Mouse (Mus musculus) forebrain, embryonic 15.5 days (tissue): ENCODE measurements around the gene E2f3. TPM values are rescaled to one million over a fixed set of nuclear protein-coding genes. Genes with fewer than 3 reads are reported as not detected.

ENCODE experiments used
- ATAC-seq: fragments of 200-750 bp; cut with Nextera tagmentation; replicated peaks from 2 replicates; pipeline ENCODE4 v1.8.0; 2017; ENCODE audit warnings: mild to moderate bottlenecking, moderate TSS enrichment, moderate library complexity
- H3K27ac ChIP-seq: fragments of 300-500 bp; sonication (generic); replicated peaks from 2 replicates; pipeline ENCODE4 v1.5.1; 2015; ENCODE audit warnings: mild to moderate bottlenecking, inconsistent platforms
- H3K27me3 ChIP-seq: fragments of 300-500 bp; sonication (generic); 2 replicates; pipeline ENCODE4 v1.6.1; 2015; ENCODE audit warnings: inconsistent platforms
- H3K36me3 ChIP-seq: fragments of 300-500 bp; sonication (generic); 2 replicates; pipeline ENCODE4 v1.6.1; 2015; ENCODE audit warnings: mild to moderate bottlenecking, inconsistent platforms
- H3K4me1 ChIP-seq: fragments of 300-500 bp; sonication (generic); 2 replicates; pipeline ENCODE4 v1.6.1; 2015; ENCODE audit warnings: inconsistent platforms
- H3K4me2 ChIP-seq: fragments of 300-500 bp; sonication (generic); replicated peaks from 2 replicates; pipeline ENCODE4 v1.6.1; 2015; ENCODE audit warnings: mild to moderate bottlenecking, inconsistent platforms
- H3K4me3 ChIP-seq: fragments of 300-500 bp; sonication (generic); 2 replicates; pipeline ENCODE4 v1.5.1; 2015; ENCODE audit warnings: mild to moderate bottlenecking, inconsistent platforms
- H3K9ac ChIP-seq: fragments of 300-500 bp; sonication (generic); replicated peaks from 2 replicates; pipeline ENCODE4 v1.6.1; 2015; ENCODE audit warnings: mild to moderate bottlenecking, inconsistent platforms
- H3K9me3 ChIP-seq: fragments of 300-500 bp; sonication (generic); 2 replicates; pipeline ENCODE4 v1.6.1; 2016; ENCODE audit warnings: inconsistent platforms
- WGBS: fragments of 180-500 bp; shearing (Covaris S2); methylation state at CpG from one replicate; pipeline ENCODE4 v1.1.7; 2015; ENCODE audit warnings: mixed read lengths; 5-methylcytosine and 5-hydroxymethylcytosine counted together
- polyA plus RNA-seq: library from polyadenylated mRNA; unstranded; fragments of >200 nt; fragmentation: Nextera tagmentation; extraction: Ambion mirVana; gene quantifications from 2 replicates; pipeline ENCODE4 v1.2.1, GENCODE M21; 2015

E2f3 gene
- polyA plus RNA-seq, 1 experiment from 2014 or later = 7.5 TPM

GRCm38 (mm10) chr13:30003169-30003568 is 17.3 kb upstream of the E2f3 start:
- Histone ChIP-seq H3K4me3 (no peak overlapping the region), H3K27me3 (no peaks in the 10 kb centered on the region), H3K4me1 (no peaks in the 10 kb centered on the region), H3K9ac (no peak overlapping the region), H3K9me3 (no peaks in the 10 kb centered on the region), H3K27ac (no peak overlapping the region), H3K4me2 (no peak overlapping the region), H3K36me3 (no peaks in the 10 kb centered on the region)
- no peak for ATAC-seq
- WGBS = 76% methylated on average over 11 of the region's 11 CpGs

GRCm38 (mm10) chr13:30001041-30001440 is 15.2 kb upstream of the E2f3 start:
- no peak overlapping the region for H3K4me3 ChIP-seq
- H3K36me3 ChIP-seq = no peaks in the 10 kb centered on the region
- 68% methylated on average over 5 of the region's 5 CpGs for WGBS
- no peak for ATAC-seq
- no peak overlapping the region for H3K9ac ChIP-seq
- H3K4me1 ChIP-seq = no peaks in the 10 kb centered on the region
- no peaks in the 10 kb centered on the region for H3K9me3 ChIP-seq
- no peaks in the 10 kb centered on the region for H3K27me3 ChIP-seq
- H3K4me2 ChIP-seq = no peak overlapping the region
- no peak overlapping the region for H3K27ac ChIP-seq

GRCm38 (mm10) chr13:29987956-29988355 is 2.1 kb upstream of the E2f3 start:
- Histone ChIP-seq H3K4me2 (no peak overlapping the region), H3K36me3 (no peaks in the 10 kb centered on the region), H3K4me1 (peaks cover 18% of the 10 kb centered on the region), H3K9me3 (no peaks in the 10 kb centered on the region), H3K4me3 (no peak overlapping the region), H3K27ac (no peak overlapping the region), H3K27me3 (no peaks in the 10 kb centered on the region), H3K9ac (no peak overlapping the region)
- 91% methylated on average over 6 of the region's 6 CpGs for WGBS
- no peak for ATAC-seq

DNA sequence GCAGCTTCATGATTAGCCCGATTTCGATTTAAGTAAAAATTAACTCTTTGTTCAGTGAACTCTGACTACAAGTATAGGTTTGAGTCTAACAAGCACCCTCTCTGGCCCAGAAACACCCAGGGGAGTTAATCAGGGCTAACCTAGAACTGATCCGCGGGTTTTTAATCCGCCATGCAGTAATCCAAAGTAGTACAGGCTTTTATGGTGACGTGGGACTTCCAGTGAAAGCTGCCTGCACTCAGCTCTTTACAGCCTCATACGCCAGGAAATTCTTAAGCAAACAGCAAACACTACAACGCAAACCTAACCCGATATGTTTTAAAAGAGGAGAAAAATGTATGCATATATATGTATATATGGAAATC is 875 bp upstream of the E2f3 start:
- peak overlapping the region; percentile 42; the same call in 1 of the 2 replicates for H3K27ac ChIP-seq

GRCm38 (mm10) chr13:29985101-29985854 is 585 bp downstream of the E2f3 start:
- H3K4me1 ChIP-seq = peaks cover 27% of the 10 kb centered on the region
- H3K4me2 ChIP-seq = peak overlapping the region; percentile 100
- H3K4me3 ChIP-seq = peak overlapping the region; percentile 94
- no peaks in the 10 kb centered on the region for H3K36me3 ChIP-seq
- H3K9ac ChIP-seq = peak overlapping the region; percentile 93
- peak; percentile 3; the same call in 1 of the 2 replicates for ATAC-seq
- no peaks in the 10 kb centered on the region for H3K27me3 ChIP-seq
- under 1% methylated on average over 60 of the region's 62 CpGs for WGBS
- H3K27ac ChIP-seq = peak overlapping the region; percentile 86
- H3K9me3 ChIP-seq = no peaks in the 10 kb centered on the region

More for the DNA sequence above, 875 bp upstream of the E2f3 start:
- H3K4me3 ChIP-seq = peak overlapping the region; percentile 94
- 11% methylated on average over 9 of the region's 9 CpGs for WGBS
- H3K9me3 ChIP-seq = no peaks in the 10 kb centered on the region
- H3K9ac ChIP-seq = peak overlapping the region; percentile 35; the same call in 1 of the 2 replicates
- no peak for ATAC-seq
- H3K27me3 ChIP-seq = no peaks in the 10 kb centered on the region
- no peaks in the 10 kb centered on the region for H3K36me3 ChIP-seq
- peaks cover 27% of the 10 kb centered on the region for H3K4me1 ChIP-seq
- peak overlapping the region; percentile 100 for H3K4me2 ChIP-seq

GRCm38 (mm10) chr13:29984286-29985100 is 1.4 kb downstream of the E2f3 start:
- WGBS = 0% methylated on average over 25 of the region's 69 CpGs
- H3K36me3 ChIP-seq = no peaks in the 10 kb centered on the region
- H3K4me3 ChIP-seq = peak overlapping the region; percentile 94
- peaks cover 27% of the 10 kb centered on the region for H3K4me1 ChIP-seq
- peak overlapping the region; percentile 100 for H3K4me2 ChIP-seq
- ATAC-seq = peak; percentile 39
- peak overlapping the region; percentile 86 for H3K27ac ChIP-seq
- H3K9me3 ChIP-seq = no peaks in the 10 kb centered on the region
- H3K27me3 ChIP-seq = no peaks in the 10 kb centered on the region
- H3K9ac ChIP-seq = peak overlapping the region; percentile 93

DNA sequence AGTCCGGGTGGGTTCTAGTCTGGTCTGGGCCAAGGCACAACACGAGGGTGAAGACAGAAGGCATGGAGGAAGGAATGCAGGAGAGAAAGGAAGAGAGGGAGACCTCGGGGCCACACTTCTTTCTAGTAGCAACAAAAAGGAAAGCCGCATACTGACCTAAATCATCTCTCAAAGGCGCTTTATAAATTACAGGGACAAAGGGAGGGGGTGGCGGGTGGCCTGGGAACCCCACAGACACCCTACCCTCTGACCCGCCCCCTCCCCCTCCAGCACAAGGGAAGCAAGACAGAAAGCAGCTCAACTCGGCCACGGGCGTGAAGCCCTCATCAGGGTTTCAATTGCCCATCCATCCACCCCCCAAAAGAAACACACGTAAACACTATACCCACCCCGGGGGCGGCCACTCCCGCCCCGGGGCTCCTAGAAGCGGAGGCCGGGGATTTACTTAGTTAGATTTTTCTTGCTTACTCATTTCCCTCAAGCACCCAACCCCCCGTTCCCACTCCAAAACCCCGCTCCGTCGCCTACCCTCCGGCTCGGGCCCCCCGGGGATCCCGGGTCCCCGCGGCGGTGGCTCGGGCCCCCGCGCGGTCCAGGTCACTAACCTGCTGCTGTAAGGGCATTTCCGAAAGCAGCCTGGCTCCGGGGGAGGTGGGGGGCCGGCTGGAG is 2.2 kb downstream of the E2f3 start:
- peak overlapping the region; percentile 100 for H3K4me2 ChIP-seq
- peak overlapping the region; percentile 86 for H3K27ac ChIP-seq
- peak overlapping the region; percentile 93 for H3K9ac ChIP-seq
- WGBS = 0% methylated on average over 35 of the region's 35 CpGs
- H3K4me3 ChIP-seq = peak overlapping the region; percentile 94
- peaks cover 27% of the 10 kb centered on the region for H3K4me1 ChIP-seq
- ATAC-seq = no peak
- no peaks in the 10 kb centered on the region for H3K9me3 ChIP-seq
- no peaks in the 10 kb centered on the region for H3K27me3 ChIP-seq
- no peaks in the 10 kb centered on the region for H3K36me3 ChIP-seq

DNA sequence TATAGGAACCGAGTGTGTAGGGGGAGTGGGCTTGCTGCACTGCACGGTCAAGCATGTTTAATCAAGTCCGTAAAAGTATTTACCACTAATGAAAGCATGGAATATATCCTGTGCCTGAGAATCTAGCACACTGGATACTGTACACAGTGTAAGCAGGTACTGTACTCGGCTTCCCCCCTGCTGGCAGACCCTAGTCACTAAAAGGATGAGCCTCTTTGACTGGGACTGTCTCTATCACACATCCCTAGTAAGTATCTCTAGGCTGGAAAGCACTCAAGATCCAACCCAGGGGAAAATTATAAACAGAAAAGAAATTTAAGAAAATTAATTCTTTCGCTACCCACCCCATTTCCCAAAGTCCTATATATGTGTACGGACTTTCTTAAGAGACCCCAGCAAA is 2.8 kb downstream of the E2f3 start:
- peak overlapping the region; percentile 86 for H3K27ac ChIP-seq
- peak overlapping the region; percentile 93 for H3K9ac ChIP-seq
- H3K4me1 ChIP-seq = peaks cover 27% of the 10 kb centered on the region
- no peaks in the 10 kb centered on the region for H3K27me3 ChIP-seq
- no peaks in the 10 kb centered on the region for H3K36me3 ChIP-seq
- no peak for ATAC-seq
- H3K4me3 ChIP-seq = peak overlapping the region; percentile 94
- no peaks in the 10 kb centered on the region for H3K9me3 ChIP-seq
- peak overlapping the region; percentile 100 for H3K4me2 ChIP-seq
- 15% methylated on average over 6 of the region's 6 CpGs for WGBS

GRCm38 (mm10) chr13:29982400-29982799 is 3.5 kb downstream of the E2f3 start:
- Histone ChIP-seq H3K27me3 (no peaks in the 10 kb centered on the region), H3K9ac (no peak overlapping the region), H3K4me3 (no peak overlapping the region), H3K9me3 (no peaks in the 10 kb centered on the region), H3K27ac (no peak overlapping the region), H3K36me3 (no peaks in the 10 kb centered on the region), H3K4me1 (peaks cover 27% of the 10 kb centered on the region), H3K4me2 (no peak overlapping the region)
- 72% methylated on average over 3 of the region's 3 CpGs for WGBS
- no peak for ATAC-seq

GRCm38 (mm10) chr13:29979140-29979564 is 6.7 kb downstream of the E2f3 start:
- Histone ChIP-seq H3K36me3 (no peaks in the 10 kb centered on the region), H3K4me3 (no peak overlapping the region), H3K9me3 (no peaks in the 10 kb centered on the region), H3K9ac (no peak overlapping the region), H3K27ac (no peak overlapping the region), H3K4me1 (peaks cover 15% of the 10 kb centered on the region), H3K27me3 (no peaks in the 10 kb centered on the region), H3K4me2 (no peak overlapping the region)
- ATAC-seq = no peak
- WGBS = 89% methylated on average over 7 of the region's 7 CpGs

DNA sequence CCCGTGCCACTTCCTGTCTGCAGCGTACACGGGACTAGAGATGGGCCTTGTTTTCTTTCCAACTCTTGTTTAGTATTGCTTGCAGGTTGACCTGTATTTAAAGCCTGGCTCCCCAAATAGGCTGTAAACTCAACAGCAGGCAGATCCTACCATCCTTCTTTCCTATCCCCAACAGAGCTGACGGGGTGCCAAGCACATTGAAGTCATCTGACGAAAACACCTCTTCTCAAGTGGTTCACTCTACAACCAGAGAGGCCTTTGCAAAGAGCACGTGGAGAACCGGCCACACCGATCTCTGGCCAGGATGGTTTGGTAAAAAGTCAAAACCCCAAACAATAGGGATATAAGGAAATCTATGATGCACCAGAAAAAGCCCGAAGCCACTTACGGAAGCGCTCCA is 8.5 kb downstream of the E2f3 start:
- ATAC-seq = no peak
- H3K4me1 ChIP-seq = peaks cover 5% of the 10 kb centered on the region
- H3K9ac ChIP-seq = no peak overlapping the region
- no peaks in the 10 kb centered on the region for H3K9me3 ChIP-seq
- no peak overlapping the region for H3K4me2 ChIP-seq
- WGBS = 93% methylated on average over 11 of the region's 11 CpGs
- H3K36me3 ChIP-seq = no peaks in the 10 kb centered on the region
- H3K27ac ChIP-seq = no peak overlapping the region
- H3K4me3 ChIP-seq = no peak overlapping the region
- H3K27me3 ChIP-seq = no peaks in the 10 kb centered on the region

DNA sequence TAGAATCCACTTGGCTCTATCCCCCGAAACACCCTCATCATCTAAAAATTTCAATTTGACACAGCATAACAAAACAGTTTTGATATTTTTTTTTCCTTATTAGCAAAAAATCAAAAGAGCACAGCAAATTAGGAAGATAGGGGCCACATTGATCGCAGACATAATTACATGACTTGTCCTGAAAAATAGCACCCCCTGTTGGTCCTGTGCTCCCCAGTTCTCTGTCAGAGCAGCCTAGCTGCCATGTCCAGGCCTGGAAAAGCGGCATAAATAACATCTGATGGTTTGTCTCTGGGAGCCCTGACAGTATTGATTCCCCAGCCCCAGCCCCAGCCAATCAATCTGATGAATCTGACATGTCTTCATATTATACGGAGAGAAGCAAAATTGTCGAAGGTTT is 11.8 kb downstream of the E2f3 start:
- no peaks in the 10 kb centered on the region for H3K9me3 ChIP-seq
- no peak overlapping the region for H3K27ac ChIP-seq
- H3K4me1 ChIP-seq = no peaks in the 10 kb centered on the region
- no peaks in the 10 kb centered on the region for H3K36me3 ChIP-seq
- no peak overlapping the region for H3K4me2 ChIP-seq
- 93% methylated on average over 5 of the region's 5 CpGs for WGBS
- H3K27me3 ChIP-seq = no peaks in the 10 kb centered on the region
- H3K9ac ChIP-seq = no peak overlapping the region
- no peak overlapping the region for H3K4me3 ChIP-seq
- no peak for ATAC-seq
